Mouse (Mus musculus): ENCODE measurements at regions not wholly inside any gene's neighbourhood (a gene's known extent, or its start where the extent isn't known, plus 50 kb on each side); places are given as distances from the start of the nearest gene placed in this dataset.

DNA sequence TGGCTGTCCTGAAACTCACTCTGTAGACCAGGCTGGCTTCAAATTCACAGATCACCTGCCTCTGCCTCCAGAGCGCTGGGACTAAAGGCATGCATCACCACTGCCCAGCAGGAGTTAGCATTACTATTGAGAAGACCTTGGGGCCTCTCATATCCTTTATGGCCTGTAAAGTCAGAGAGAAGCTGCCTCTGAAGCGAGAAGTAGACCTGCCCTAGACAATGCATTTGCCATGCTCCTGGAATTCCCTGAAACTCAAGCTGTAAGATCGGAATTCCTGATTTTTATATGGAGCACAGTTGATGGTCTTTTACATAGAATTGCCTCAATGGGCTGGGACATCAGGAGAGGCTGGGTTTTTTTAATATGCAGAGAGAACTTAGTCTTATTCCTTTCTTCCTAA is 174.0 kb upstream of the Tenm3 start:
- no peak for DNase-seq (ENCODE audit: extremely low spot score)

DNA sequence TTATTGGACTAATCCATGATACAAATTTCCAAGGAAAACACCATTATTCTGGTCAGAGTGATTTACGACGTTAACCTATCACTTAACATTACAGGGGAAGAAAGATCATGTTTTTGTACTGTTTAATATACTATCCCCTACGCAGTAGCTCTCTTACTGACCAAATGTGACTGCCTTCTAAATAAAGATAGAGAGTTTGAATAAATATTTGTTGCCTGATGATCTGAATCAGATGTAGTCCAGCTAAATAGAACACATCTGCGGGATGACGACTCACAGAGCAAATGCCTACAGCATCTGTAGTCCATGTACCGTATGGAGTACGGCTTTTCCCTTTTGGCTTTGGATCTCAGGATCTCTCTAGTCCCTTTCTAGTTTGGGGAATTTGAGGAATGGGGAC is 171.9 kb upstream of the Tenm3 start:
- no peak for DNase-seq (ENCODE audit: extremely low spot score)

GRCm38 (mm10) chr8:49015200-49015599 is 171.4 kb upstream of the Tenm3 start:
- no peak for DNase-seq (ENCODE audit: extremely low spot score)

DNA sequence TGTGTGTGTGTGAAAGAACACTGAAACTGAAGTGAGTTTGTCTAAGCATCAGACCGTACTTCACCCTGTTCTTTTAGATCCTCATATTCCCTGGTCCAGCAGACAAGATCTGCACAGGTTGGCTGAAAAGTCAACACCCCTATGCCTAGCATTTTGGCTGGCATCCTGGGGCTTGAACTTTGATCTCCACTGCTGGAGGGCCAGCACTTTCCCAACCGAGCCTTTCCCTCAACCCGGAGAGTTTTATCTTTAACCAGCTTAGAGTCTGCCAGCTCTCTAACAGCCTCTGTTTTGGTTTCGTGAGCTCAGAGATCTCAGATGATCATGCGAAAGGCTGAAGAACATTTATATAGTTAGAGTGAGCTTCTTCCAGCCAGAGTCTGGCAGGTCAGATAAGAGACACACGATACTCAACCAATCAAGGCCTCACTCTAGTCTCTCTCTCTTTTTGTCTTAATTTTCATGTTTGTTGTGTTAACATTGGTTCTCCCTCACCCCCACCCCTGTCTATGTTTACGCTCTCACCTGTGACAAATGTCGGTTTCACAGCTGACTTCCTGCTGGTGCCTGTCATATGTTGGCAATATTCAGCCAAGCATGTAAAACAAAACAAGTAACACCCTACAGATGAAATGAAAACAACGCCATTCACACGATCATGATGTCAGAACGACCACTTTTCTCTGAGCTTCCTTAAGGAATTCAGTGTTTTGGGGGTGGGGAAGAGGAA is 162.7 kb upstream of the Tenm3 start:
- DNase-seq (ENCODE audit: extremely low spot score): no peak

- DNase-seq (ENCODE audit: extremely low spot score): no peak
Measured at GRCm38 (mm10) chr8:48981667-48982066, 137.9 kb upstream of the Tenm3 start.

GRCm38 (mm10) chr8:48980755-48981154 is 137.0 kb upstream of the Tenm3 start:
- no peak for DNase-seq (ENCODE audit: extremely low spot score)

- DNase-seq (ENCODE audit: extremely low spot score): no peak
Measured at GRCm38 (mm10) chr8:48970655-48971054, 126.9 kb upstream of the Tenm3 start.

- no peak for DNase-seq (ENCODE audit: extremely low spot score)
Measured at GRCm38 (mm10) chr8:48964929-48965328, 121.2 kb upstream of the Tenm3 start.

DNA sequence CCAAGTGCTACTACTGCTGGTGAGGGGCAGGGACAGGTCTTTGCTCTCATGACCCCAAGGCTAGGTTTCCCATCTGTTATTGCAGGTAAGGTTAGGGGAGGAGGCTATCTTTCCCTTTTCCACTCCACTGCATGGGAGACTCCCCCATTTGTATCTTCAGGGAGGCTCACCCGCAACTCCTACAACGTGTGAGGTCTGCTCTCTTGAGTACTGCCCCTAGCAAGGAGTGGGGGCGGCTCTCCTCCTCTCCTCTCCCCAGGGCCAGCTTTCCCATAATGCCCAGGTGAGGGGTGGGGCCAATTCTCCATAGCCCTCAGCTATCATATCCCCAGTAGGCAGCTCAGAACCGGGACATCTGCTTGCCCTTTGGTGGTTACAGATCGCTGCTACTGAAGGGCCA is 113.9 kb upstream of the Tenm3 start:
- no peak for DNase-seq (ENCODE audit: extremely low spot score)

DNA sequence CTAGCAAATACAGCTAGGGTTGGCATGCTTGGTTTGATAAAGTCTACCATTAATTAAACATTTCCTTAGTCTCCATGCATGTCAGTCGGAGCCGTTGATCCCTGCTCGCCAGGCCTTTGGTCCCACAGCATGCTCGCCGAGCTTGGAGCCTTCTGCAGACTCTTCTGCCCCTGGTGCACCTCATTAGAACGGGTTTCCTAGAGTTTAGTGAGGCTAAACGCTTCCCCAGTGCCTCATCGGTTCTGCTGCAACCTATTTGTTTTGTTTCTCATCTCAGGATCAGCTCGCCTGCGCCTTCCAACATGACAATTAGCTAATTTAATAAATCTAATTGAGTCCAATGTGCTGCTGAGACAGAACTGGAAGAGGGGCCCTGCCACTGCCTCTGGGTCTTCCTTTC is 107.7 kb upstream of the Tenm3 start:
- DNase-seq (ENCODE audit: extremely low spot score): no peak

GRCm38 (mm10) chr8:48944177-48944576 is 100.4 kb upstream of the Tenm3 start:
- DNase-seq (ENCODE audit: extremely low spot score): no peak

DNA sequence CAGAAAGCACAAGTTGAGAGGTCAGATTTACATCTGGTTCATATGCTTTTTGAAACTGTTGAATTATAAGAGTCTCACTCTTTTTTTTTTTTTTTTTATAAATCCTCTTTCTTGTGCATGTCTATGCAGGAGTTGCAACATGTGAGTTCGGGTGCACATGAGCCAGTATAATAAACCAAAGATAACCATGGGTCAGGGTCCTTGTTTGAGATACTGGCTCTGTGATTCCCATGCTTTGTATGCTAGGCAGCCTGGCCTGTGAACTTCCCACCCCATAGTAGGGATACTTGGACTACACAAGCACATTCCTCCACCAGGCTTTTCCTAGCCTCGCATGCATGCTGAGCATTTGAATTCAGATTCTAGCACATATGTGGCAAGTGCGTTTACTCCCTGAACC is 93.4 kb upstream of the Tenm3 start:
- no peak for DNase-seq (ENCODE audit: extremely low spot score)

DNA sequence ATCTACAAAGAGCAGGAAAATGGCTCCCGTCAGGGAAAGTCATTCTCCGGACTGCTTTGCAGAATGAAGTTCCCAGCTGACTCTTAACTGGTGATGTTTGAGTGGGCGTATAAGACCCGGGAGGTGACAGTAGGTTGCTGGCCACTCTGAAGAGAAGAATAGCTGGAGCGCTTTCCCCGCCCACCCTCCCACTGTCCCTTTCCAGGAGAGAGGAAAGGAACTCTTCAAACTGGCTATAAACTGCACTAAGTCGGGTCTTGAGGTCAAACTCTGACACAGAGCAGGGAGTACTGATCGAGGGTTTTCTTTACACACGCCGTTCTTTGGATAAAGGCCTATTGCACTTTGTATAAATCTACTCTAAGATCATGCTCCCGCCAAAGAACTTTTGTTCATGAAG is 83.4 kb upstream of the Tenm3 start:
- DNase-seq (ENCODE audit: extremely low spot score): no peak

DNA sequence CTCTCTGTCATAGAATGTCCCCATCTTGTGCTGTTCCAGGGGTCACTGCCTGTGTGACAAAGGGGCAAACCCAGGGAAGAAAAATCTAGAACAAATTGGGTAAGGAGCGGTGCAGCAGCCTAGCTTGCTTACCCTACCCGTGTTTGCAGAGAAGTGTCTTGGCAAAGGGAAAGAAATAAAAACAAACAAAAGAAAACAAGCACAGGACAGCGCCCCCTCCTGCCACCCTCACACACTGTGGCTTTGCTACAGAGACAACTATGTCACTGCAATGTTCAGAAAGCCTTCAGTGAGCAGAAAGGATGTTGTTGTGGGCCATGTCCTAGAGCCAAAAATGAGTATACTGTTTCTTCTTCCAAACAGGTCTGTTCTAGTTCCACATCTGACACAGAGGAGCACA is 71.5 kb upstream of the Tenm3 start:
- no peak for DNase-seq (ENCODE audit: extremely low spot score)

DNA sequence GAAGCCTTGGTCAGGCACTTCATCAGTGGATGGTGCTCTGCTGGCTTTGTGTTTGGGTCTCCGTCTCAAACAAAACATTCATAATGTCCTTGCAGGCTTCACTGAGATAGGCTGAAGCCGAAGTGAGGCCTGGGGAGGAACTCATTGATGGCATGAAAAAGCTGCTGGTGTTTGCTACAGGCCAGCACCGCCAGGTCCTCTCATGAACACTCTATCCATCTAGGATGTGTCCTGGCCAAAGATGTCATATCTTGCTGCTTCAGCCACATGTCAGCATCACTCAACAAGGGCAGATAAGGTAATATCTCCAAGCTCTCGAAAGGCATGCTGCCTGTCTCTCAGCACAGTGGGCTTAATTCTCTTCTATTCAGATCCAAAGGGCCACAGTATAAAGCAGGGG is 69.1 kb upstream of the Tenm3 start:
- DNase-seq (ENCODE audit: extremely low spot score): no peak

DNA sequence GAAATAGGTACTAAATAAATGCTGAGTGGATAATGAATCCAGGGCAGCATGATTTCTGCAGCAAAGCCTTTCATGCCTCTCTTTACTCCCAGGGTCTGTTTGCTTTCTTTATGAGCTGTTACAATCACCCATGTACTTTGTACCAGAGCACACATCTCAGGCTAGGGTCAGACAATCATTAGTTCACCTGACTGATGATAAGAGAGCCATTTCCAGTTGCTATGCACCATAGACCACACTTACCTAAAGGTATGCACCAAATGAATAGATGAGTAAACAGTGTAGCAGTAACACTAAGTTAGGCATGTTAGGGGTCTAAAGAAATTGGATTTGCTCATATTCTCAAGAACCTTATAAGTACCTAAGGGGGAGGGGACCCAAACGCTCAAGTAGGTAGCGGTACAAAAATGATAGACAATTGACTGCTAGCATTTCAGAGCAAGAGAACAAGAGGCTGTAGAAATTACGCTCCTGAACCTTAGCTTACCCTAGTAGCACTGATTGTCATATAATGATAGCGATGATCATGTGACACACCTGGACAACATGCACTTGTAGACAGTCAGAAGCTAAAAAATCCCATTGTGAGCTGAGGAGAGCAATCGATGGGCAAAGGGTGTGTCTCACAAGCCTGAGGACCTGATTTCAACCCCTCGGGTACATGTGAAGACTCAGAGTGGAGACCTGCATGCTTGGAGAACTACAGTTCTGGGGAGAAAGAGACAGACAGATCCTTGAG is 58.1 kb upstream of the Tenm3 start:
- no peak for DNase-seq (ENCODE audit: extremely low spot score)

GRCm38 (mm10) chr8:48896687-48897086 is 52.9 kb upstream of the Tenm3 start:
- DNase-seq (ENCODE audit: extremely low spot score): no peak

DNA sequence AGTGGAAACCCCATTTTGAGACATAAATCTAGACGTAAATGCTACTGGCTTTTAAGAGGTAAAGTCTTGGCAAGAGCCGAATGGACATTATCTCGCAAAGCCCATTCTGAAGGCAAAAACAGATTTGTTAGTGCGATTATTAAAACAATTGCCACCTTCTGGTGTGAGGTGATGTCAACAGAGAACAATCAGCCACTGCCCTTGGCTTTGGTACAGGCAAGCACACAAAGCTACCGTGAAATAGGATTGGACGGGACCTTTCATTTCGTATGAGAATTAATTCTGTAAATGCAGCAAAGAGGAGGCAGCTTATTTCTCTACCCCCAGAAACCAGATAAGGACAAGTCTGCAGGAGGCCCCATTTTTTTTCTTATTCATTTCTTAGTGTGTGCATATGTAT is 52.5 kb upstream of the Tenm3 start:
- DNase-seq (ENCODE audit: extremely low spot score): no peak

- DNase-seq (ENCODE audit: extremely low spot score): no peak
Measured at GRCm38 (mm10) chr8:48895586-48895985, 51.8 kb upstream of the Tenm3 start.
